Mouse (Mus musculus): Measurements from ENCODE around the gene Dcaf5. TPM values are rescaled to one million over a fixed set of nuclear protein-coding genes. Genes with fewer than 3 reads are reported as not detected.

Gene Dcaf5
- polyA plus RNA-seq, 1 experiment from 2014 or later = 13.5 TPM

DNA sequence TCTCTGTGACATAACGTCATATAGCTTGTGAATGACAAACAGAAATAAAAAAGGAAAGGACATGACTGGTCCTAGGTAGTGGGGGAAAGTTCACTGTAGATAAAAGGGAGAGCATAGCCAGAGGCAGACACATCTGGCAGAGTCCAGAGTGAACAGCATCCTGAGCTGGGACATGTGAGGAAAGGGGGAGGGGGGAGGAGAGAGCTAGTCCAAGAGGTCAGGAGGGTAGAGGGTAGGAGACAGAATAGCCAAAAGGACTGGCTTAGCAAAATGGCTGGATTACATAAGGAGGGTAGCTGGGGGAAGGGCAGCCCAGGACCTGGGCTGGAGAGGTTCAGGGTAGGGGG, 111.6 kb downstream of the Dcaf5 start:
- Histone ChIP-seq H3K36me3 (replicated peaks) (no peaks in the 10 kb centered on the region), H3K4me3 (no peak overlapping the region), H3K9me3 (no peaks in the 10 kb centered on the region), H3K4me1 (peaks cover 37% of the 10 kb centered on the region), H3K27ac (replicated peaks) (peak overlapping the region; percentile 41; the same call in 1 of the 2 replicates), H3K27me3 (replicated peaks; ENCODE audit: low read depth, poor library complexity, severe bottlenecking) (no peaks in the 10 kb centered on the region)
- 41% methylated on average over 1 of the region's 1 CpGs for WGBS
- DNase-seq (ENCODE audit: low spot score) = no peak

- 77% methylated on average over 9 of the region's 9 CpGs for WGBS
- DNase-seq (ENCODE audit: low spot score) = no peak
- Histone ChIP-seq H3K27me3 (replicated peaks; ENCODE audit: low read depth, poor library complexity, severe bottlenecking) (no peaks in the 10 kb centered on the region), H3K27ac (replicated peaks) (peak overlapping the region; percentile 41), H3K4me1 (peaks cover 32% of the 10 kb centered on the region), H3K36me3 (replicated peaks) (no peaks in the 10 kb centered on the region), H3K9me3 (no peaks in the 10 kb centered on the region), H3K4me3 (no peak overlapping the region)
Observed at GRCm38 (mm10) chr12:80324051-80324784, 112.2 kb downstream of the Dcaf5 start.

DNA sequence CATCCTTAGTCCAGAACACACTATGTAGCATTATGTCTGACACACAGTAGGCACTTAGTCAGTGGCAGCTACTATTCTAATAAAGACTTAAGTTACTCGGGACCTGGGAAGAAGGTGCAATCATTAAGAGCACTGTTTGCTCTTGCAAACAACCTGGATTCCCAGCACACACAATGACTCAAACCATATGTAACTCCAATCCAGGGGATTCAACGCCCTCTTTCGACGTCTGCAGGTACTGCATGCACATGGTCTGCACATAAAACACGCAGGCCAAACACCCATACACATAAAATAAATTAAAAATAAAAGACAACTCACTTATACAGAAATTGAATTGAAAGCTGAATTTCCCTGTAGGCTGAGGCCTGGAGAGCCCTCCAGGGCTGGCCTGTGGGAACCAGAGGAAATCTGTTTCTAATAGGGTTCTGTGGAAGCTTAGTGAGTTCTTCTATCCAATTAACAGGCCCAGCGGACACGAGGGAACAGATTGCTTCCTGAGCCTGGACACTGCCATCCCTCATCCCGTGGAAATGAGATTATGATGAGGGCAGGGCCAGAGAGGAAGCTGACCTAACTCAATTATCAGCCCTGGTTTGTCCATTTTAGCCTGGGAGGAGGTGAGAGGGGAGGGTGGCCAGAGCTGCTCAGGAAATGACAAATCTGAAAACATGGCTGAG, 112.9 kb downstream of the Dcaf5 start:
- no peaks in the 10 kb centered on the region for H3K27me3 ChIP-seq (replicated peaks; ENCODE audit: low read depth, poor library complexity, severe bottlenecking)
- no peak for DNase-seq (ENCODE audit: low spot score)
- 0 out of 2 replicates have a peak overlapping the region, but pooled peaks have one; percentile 41 for H3K27ac ChIP-seq (replicated peaks)
- H3K4me1 ChIP-seq = peaks cover 32% of the 10 kb centered on the region
- no peak overlapping the region for H3K4me3 ChIP-seq
- no peaks in the 10 kb centered on the region for H3K9me3 ChIP-seq
- WGBS = 58% methylated on average over 8 of the region's 8 CpGs
- no peaks in the 10 kb centered on the region for H3K36me3 ChIP-seq (replicated peaks)

GRCm38 (mm10) chr12:80322494-80322893, 113.9 kb downstream of the Dcaf5 start:
- Histone ChIP-seq H3K27ac (replicated peaks) (peak overlapping the region; percentile 8; the same call in 1 of the 2 replicates), H3K4me1 (peaks cover 32% of the 10 kb centered on the region), H3K36me3 (replicated peaks) (no peaks in the 10 kb centered on the region), H3K4me3 (no peak overlapping the region), H3K27me3 (replicated peaks; ENCODE audit: low read depth, poor library complexity, severe bottlenecking) (no peaks in the 10 kb centered on the region), H3K9me3 (no peaks in the 10 kb centered on the region)
- DNase-seq (ENCODE audit: low spot score) = no peak
- WGBS = 77% methylated on average over 6 of the region's 6 CpGs

GRCm38 (mm10) chr12:80319062-80319461, 117.3 kb downstream of the Dcaf5 start:
- H3K4me1 ChIP-seq = peaks cover 6% of the 10 kb centered on the region
- H3K36me3 ChIP-seq (replicated peaks) = no peaks in the 10 kb centered on the region
- H3K27ac ChIP-seq (replicated peaks) = no peak overlapping the region
- WGBS = 89% methylated on average over 2 of the region's 2 CpGs
- no peak overlapping the region for H3K4me3 ChIP-seq
- no peak for DNase-seq (ENCODE audit: low spot score)
- H3K9me3 ChIP-seq = no peaks in the 10 kb centered on the region
- H3K27me3 ChIP-seq (replicated peaks; ENCODE audit: low read depth, poor library complexity, severe bottlenecking) = no peaks in the 10 kb centered on the region

- no peaks in the 10 kb centered on the region for H3K36me3 ChIP-seq (replicated peaks)
- no peaks in the 10 kb centered on the region for H3K27me3 ChIP-seq (replicated peaks; ENCODE audit: low read depth, poor library complexity, severe bottlenecking)
- H3K9me3 ChIP-seq = no peaks in the 10 kb centered on the region
- no peak overlapping the region for H3K27ac ChIP-seq (replicated peaks)
- 0 out of 2 replicates have a peak, but pooled peaks cover 3% of the 10 kb centered on the region for H3K4me1 ChIP-seq
- no peak for DNase-seq (ENCODE audit: low spot score)
- 94% methylated on average over 2 of the region's 2 CpGs for WGBS
- no peak overlapping the region for H3K4me3 ChIP-seq
Observed at GRCm38 (mm10) chr12:80315321-80315720, 121.1 kb downstream of the Dcaf5 start.

DNA sequence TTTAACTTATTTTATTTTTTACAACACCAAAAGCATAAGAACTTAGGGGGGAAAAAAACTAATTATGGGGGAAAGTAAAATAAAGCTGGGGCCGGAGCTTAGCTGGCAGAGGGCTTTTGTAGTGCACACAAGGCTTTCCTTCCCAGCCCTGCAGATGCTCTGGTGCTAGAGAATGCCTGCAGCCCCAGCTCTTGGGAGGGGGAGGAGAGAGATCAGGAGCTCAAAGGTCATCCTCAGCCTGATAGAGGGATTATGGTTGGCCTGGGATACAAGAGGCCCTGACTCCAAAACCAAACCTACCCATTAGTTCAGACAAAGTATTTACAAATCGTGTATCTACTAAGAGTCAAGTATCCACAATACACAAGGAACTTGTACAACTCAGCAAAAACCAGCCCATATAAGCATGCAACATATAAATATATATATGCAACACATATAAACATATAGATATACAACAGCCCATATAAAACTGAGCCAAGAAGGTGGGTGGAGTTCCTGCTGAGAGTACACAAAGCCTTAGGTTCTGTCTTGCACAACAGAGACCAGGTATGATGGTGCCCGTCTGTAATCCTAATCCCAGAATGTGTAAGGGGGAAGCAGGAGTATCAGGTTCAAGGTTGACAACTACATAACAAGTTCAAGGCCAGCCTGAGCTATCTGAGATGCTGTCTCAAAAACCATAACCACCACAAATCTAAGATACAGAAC, 124.3 kb downstream of the Dcaf5 start:
- no peaks in the 10 kb centered on the region for H3K9me3 ChIP-seq
- H3K27ac ChIP-seq (replicated peaks) = no peak overlapping the region
- H3K36me3 ChIP-seq (replicated peaks) = no peaks in the 10 kb centered on the region
- no peak overlapping the region for H3K4me3 ChIP-seq
- WGBS = 62% methylated on average over 3 of the region's 3 CpGs
- H3K4me1 ChIP-seq = 0 out of 2 replicates have a peak, but pooled peaks cover 3% of the 10 kb centered on the region
- no peak for DNase-seq (ENCODE audit: low spot score)
- no peaks in the 10 kb centered on the region for H3K27me3 ChIP-seq (replicated peaks; ENCODE audit: low read depth, poor library complexity, severe bottlenecking)

DNA sequence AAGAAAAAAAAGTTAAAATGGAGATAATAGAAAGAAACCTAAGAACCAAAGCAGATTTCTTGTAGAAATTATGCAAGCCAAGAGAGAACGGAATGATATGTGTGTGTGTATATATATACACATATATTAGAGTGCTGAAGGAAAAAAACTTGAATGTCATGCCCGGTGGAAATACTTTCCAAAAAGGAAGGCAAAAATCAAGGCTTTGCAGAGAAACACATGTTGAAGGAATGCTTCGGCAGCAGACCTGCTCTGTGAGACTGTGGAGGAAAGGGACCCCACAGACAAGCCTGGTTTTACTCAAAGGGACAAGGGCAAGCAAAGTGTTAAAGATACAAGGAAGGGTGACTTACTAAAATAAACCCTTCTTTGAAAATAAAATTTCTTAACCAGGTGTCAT, 128.8 kb downstream of the Dcaf5 start:
- DNase-seq (ENCODE audit: low spot score) = no peak
- H3K27me3 ChIP-seq (replicated peaks; ENCODE audit: low read depth, poor library complexity, severe bottlenecking) = no peaks in the 10 kb centered on the region
- no peaks in the 10 kb centered on the region for H3K36me3 ChIP-seq (replicated peaks)
- WGBS = 69% methylated on average over 3 of the region's 3 CpGs
- no peak overlapping the region for H3K27ac ChIP-seq (replicated peaks)
- peaks cover 6% of the 10 kb centered on the region; the same call in 1 of the 2 replicates for H3K9me3 ChIP-seq
- no peak overlapping the region for H3K4me3 ChIP-seq
- H3K4me1 ChIP-seq = 0 out of 2 replicates have a peak, but pooled peaks cover 3% of the 10 kb centered on the region

DNA sequence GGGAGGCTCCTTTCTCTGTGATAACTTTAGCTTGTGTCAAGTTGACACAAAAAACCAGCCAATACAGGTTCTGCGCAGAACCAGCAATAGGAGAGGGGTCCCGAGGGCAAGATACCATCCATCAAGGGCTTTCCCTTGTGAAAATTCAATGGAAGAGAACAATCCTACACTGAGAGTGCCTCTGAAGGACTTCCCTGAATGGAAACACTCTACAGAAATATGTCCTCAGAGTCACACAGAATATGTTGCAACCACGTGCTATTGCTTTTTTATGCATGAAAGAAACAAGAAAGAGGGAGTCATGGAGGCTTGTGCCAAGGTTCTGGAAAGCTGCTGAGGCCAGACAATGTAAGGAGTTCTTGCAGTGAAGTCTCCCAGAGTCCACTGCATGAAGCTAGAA, 131.9 kb downstream of the Dcaf5 start:
- Histone ChIP-seq H3K27ac (replicated peaks) (no peak overlapping the region), H3K9me3 (peaks cover 6% of the 10 kb centered on the region; the same call in 1 of the 2 replicates), H3K4me3 (no peak overlapping the region), H3K36me3 (replicated peaks) (no peaks in the 10 kb centered on the region), H3K27me3 (replicated peaks; ENCODE audit: low read depth, poor library complexity, severe bottlenecking) (no peaks in the 10 kb centered on the region), H3K4me1 (no peaks in the 10 kb centered on the region)
- WGBS = 94% methylated on average over 3 of the region's 3 CpGs
- no peak for DNase-seq (ENCODE audit: low spot score)

DNA sequence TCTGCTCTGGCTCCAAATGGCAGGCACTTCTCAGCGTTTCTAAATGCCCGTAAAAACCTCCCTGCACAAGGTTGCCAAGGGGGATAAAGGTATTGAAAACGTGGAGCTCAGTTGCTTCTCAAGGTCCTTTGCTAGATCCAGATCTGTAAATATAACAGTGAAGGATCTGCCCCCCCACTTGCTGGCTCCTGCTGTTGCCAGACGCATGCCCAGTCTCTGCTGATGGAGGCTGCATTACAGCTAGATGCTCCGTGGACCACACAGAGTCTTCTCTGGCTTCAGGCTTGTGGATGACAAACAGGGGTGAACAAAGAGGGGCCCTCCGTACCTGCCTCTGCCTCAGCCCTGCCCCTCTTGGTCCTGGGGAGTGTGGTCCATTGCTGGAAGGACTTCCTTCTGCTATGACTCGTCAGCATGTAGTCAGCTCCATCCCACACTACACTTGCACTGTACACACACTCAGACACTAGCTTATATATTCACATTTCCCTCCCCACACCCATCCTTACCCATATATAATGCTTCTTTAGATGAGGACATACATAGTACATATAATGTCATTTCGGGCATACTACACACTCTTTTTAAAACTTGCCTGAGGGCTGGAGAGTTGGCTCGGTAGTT, 135.5 kb downstream of the Dcaf5 start:
- no peaks in the 10 kb centered on the region for H3K4me1 ChIP-seq
- H3K27ac ChIP-seq (replicated peaks) = no peak overlapping the region
- no peak overlapping the region for H3K4me3 ChIP-seq
- WGBS = 79% methylated on average over 9 of the region's 9 CpGs
- no peak for DNase-seq (ENCODE audit: low spot score)
- no peaks in the 10 kb centered on the region for H3K36me3 ChIP-seq (replicated peaks)
- H3K27me3 ChIP-seq (replicated peaks; ENCODE audit: low read depth, poor library complexity, severe bottlenecking) = no peaks in the 10 kb centered on the region
- peaks cover 6% of the 10 kb centered on the region; the same call in 1 of the 2 replicates for H3K9me3 ChIP-seq

DNA sequence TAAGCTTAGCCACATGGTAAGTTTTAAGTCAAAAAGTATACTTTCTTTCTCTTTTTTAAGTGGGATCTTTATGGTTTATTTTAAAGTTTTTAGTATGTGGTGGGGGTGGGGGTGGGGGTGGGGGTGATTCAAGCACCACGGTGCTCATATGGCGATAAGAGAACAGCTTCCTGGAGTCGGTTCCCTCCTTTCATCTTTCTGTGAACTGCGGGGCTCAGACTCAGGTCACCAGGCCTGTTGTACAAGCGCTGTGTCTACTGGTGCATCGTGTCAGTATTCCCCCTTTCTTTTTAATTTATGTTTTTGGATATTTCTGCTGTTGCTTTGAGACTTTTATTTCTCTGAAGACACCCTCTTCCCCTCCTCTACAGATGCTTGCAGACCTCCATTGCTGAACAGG, 137.7 kb downstream of the Dcaf5 start:
- WGBS = 82% methylated on average over 6 of the region's 6 CpGs
- DNase-seq (ENCODE audit: low spot score) = no peak
- H3K27ac ChIP-seq (replicated peaks) = no peak overlapping the region
- H3K9me3 ChIP-seq = no peaks in the 10 kb centered on the region
- no peak overlapping the region for H3K4me3 ChIP-seq
- H3K36me3 ChIP-seq (replicated peaks) = no peaks in the 10 kb centered on the region
- H3K4me1 ChIP-seq = 0 out of 2 replicates have a peak, but pooled peaks cover 13% of the 10 kb centered on the region
- H3K27me3 ChIP-seq (replicated peaks; ENCODE audit: low read depth, poor library complexity, severe bottlenecking) = no peaks in the 10 kb centered on the region

DNA sequence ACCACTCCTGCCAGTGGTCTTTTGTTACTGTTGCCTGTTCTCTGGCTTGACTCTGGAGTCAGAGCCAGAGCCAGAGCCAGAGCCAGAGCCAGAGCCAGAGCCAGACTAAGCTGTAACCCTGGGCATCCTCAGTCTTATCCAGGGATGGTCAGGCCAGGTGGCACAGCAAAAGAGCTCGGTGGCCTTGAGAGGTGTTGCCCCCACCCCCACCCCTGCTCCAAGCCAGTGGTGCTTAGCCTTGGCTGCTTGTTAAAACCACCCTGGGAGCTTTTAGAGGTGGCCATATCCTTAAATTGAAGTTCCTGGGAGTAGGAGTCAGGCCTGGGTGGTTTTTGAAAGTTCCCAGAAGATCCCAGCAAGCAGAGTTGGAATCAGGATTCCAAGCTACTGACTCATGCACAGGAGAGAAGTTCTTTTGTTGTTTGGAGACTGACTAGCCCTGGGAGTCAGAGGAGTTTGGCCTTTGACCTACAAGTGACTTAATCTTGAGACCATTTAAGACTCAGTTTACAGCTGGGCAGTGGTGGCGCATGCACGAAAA, 144.4 kb downstream of the Dcaf5 start:
- Histone ChIP-seq H3K27ac (replicated peaks) (peak overlapping the region; percentile 21; the same call in 1 of the 2 replicates), H3K9me3 (no peaks in the 10 kb centered on the region), H3K4me3 (no peak overlapping the region), H3K36me3 (replicated peaks) (no peaks in the 10 kb centered on the region), H3K27me3 (replicated peaks; ENCODE audit: low read depth, poor library complexity, severe bottlenecking) (no peaks in the 10 kb centered on the region), H3K4me1 (peaks cover 34% of the 10 kb centered on the region)
- DNase-seq (ENCODE audit: low spot score) = no peak
- WGBS = 55% methylated on average over 3 of the region's 3 CpGs

All from embryonic facial prominence, embryonic 10.5 days (tissue).